Mouse (Mus musculus) megakaryocyte, embryonic 14.5 days (primary cell): ENCODE results near the gene Crispld2.

Source experiments
- FLI1 ChIP-seq: IDR thresholded peaks from 2 replicates; pipeline ENCODE4 v1.6.1; 2012; ENCODE audit warnings: low read length, inconsistent platforms, mixed read lengths
- GATA1 ChIP-seq: IDR thresholded peaks from 3 replicates; pipeline ENCODE4 v1.6.1; 2012; ENCODE audit warnings: mixed read lengths, low read length, inconsistent platforms, borderline replicate concordance

DNA sequence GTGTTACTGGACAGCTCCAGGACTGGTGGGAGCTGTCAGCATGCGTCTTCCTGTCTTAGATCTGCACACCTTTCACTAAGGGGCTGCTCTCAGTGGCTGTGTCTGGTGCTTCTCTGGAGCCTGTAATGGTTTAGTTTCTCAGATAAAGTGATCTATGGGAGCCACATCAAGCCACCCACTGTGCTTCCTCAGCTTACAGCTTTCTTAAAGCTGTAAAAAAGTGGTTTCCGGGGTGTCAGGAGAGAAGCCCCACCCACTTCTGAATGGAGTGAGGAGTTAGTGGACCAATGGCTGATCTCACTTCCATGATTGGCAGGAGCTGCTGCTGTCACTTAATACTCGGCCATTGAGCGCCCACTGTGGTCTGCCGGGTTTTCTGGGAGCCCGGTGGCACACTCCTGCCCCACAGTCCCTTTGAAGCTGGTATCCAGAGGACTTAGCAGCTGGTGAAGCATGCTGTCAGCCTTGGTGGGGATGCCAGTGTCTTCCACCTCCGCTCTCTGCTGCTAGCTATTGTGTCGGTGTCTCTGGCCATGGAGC, 45.8 kb upstream of the Crispld2 start:
- TF ChIP-seq GATA1 (no peak), FLI1 (no peak)
